Mouse (Mus musculus) hematopoietic stem cell, adult 5-6 weeks (primary cell): Measurements from ENCODE around the gene Glt6d1. TPM values are rescaled to one million over a fixed set of nuclear protein-coding genes. Genes with fewer than 3 reads are reported as not detected.

Experiments
- ATAC-seq, 2 experiments: fragments of 125-278 bp in 1 of 2; replicated peaks in 1 of 2; 2 replicates each; pipeline ENCODE4 v1.8.0; 2016 to 2017; ENCODE audit warnings: inconsistent platforms in 2 of 2, mild to moderate bottlenecking in 2 of 2, moderate number of reproducible peaks in 2 of 2, low read depth in 1 of 2, moderate TSS enrichment in 1 of 2; ENCODE audit not compliant: low FRiP score in 2 of 2, poor library complexity in 2 of 2, severe bottlenecking in 2 of 2, insufficient read depth in 1 of 2, low TSS enrichment in 1 of 2
- total RNA-seq: library from RNA; stranded (forward); fragments of 172-1452, 232-1000 nt; gene quantifications from 2 replicates; pipeline ENCODE4 v1.2.3, GENCODE M21; 2017

Gene Glt6d1
- total RNA-seq, 1 experiment from 2014 or later, result not detected

DNA sequence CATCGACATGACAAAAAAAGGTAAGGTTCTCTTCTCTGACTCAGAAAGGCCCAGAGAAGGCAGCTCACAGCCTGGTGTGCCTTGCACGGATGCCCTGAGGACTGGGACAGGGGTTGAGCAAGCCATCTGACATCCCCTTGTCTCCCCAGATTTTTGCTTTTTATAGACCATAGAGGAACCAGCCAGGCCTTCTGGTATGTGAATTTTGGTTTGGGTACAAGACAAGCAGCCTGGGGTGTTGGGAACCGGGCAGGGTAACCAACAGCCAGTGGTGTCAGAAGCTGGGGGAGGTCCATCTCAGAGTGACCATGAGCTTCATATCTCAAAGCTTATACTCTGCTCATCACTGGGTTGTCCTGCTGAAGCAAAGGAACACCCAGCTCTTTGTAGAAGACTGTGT lies 9.1 kb upstream of the Glt6d1 start:
- no peak for ATAC-seq

DNA sequence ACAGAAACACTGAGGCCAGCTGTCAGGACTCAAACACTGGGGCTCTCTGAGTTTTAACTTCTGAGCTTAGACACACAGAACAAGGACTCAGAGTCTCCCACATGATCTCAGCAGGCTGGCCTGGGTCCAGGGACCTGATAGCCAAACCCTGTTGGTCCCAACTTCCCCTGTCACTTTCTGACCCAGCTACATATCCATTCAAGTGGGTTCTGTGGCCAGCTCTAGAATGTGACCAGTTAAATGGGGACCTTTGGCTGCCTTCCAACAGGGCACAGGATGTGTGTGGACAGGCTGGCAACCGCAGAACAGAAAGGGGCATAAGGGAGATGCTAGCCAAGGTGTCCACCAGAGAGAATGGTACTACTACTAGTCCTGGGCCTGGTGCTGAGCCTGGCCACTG lies 7.2 kb upstream of the Glt6d1 start, which contains the start of gene Lcn9:
Gene Lcn9, plus strand, starts transcription at position 348 of the 400 bp plus-strand sequence.
- ATAC-seq, result peak in 1 of 2 experiments; percentile 36; a peak in 2 of 4 replicates

DNA sequence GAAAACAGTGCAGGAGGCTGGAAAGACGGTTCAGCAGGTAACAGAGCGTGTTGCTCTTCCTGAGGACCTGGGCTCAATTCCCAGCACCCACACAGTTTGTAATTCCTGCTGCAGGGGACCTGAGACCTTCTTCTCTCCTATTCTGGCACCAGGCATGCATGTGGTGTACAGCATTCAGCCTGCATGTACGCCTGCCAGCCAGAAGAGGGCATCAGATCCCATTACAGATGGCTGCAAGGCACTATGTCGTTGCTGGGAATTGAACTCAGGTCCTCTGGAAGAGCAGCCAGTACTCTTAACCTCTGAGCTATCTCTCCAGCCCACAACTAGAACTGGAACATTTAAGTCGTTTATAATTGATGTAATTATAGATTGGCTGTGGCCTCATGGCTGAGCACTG lies 2.3 kb downstream of the Glt6d1 start:
- ATAC-seq, result no peak

DNA sequence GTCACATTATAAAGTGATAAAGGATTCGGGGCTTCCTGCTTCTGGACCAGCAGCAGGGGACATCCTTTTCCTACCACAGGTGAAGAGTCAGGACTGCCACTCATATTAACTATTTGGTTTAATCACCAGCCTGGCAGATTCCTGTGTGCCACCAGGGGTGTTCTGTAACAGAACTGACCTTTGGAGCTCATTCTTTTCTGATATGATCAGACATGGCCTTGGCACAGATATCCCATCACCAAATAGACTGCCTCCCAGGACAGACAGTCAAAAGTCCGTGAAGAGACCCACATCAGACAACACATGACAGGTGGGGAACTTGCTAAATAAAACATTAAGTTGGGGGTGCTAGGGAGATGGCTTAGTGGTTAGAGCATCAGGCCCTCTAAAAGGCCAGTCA lies 3.9 kb downstream of the Glt6d1 start:
- ATAC-seq, result no peak

DNA sequence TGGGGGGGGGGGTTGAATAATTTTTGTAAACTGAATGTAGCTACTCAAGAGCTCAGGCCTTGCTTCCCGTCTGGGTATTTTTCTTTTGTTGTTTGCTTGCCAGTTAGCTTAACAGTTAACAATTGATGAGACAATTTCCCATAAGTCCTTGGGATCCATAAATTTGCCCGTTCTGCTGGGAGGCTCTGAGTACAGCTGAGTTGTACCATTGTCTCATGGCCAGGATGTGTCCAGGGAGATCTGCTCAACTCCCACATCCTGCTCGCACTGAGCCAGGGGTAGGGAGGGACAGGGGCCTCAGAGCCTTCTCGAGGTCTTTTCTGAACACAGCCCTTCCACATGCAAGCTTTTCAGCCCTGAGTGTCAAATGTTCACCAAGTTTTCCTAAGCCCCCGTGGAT lies 17.6 kb downstream of the Glt6d1 start:
- ATAC-seq, result no peak

DNA sequence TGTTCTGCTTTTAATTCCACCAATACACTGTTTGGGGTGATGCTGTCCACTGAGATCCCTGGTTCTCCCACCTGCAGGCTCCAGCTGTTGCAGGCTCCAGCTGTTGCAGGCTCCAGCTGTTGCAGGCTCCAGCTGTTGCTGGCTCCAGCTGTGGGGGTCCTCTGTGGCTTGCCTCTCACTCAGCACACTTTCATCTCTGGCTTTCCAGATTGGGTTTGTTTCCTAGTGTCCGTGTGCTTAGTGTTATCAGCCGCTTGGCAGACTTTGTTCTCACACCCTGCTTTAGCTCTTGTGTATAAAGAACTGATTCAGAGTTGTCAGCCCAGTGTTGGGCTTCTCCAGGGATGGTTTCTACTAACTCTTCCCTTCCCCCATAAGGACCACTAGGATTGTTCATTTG lies 18.0 kb downstream of the Glt6d1 start:
- ATAC-seq, result no peak

DNA sequence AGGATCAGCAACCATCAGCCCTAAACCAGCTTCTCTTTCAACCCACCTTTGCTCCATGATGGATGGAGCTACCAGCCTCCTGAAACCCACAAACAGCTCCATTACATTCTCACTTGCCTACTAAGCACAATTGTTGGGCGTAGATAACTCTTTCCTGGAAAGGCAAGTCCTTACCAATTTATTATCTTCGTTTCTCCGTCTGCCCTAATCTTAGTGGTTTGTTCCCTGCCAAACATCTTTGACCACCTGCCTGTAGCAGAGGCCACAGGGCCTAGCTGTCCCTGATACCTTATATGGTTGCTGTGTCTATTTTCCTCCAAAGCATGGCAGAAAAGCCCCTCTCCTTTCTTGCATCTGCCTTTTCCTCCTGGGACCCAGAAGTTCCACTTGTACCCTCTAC lies 26.6 kb downstream of the Glt6d1 start:
- no peak for ATAC-seq

DNA sequence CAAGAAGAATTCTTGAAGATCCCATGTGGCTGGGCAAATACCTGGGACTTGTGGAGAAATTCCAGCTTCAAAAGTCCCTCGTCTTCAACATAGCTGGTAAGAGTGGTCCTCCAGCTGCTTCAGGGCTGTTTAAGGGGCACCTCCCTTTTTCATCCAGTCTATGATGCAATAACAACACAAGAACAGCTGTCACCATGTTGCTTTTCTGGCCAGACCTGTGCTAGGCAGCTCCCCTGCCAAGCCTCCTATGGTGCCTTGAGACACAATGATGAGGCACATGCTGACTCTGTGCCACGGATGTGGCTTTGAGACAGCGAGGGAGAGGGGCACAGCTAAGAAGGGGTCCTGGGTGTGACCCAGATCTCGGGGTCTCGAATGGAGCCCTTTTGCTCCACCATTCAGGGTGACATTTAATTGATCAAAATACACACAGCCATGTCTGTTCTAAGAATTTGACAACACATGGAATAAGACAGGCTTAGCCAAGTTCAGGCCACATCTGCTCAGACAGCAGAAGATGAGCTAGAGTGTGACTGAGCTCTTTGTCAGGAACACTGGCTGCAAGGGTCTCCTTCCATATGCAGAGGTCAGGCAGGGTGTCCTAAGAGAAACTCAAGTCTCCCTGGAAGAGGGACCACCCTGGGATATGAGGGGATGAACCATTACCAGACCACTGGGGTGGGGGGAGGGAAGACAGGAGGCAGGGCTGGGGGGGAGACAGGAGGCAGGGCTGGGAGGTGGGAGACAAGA lies 29.9 kb downstream of the Glt6d1 start:
- ATAC-seq, result no peak

DNA sequence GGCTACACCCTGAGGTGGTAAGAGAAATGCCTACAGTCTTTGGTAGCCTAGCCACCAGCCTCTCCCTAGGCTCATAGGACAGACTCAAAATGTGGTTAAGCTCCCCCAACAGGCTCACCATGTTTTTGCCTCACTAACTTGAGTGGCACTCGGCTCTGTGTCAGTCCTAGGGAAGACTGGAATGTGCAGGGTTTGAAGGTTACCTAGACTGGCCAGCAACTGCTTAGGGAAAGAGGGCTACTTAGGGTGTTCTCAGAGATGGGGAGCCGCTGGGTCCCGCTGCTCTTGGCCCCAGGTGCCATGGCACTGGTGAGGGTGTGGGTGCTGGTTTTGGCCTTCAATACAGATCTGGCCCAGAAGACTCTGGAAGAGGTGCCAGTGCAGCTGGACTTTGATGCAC lies 33.7 kb downstream of the Glt6d1 start, which contains the start of gene Gm13539:
Gene Gm13539, plus strand, starts transcription at position 301 of the 400 bp plus-strand sequence.
- no peak for ATAC-seq

DNA sequence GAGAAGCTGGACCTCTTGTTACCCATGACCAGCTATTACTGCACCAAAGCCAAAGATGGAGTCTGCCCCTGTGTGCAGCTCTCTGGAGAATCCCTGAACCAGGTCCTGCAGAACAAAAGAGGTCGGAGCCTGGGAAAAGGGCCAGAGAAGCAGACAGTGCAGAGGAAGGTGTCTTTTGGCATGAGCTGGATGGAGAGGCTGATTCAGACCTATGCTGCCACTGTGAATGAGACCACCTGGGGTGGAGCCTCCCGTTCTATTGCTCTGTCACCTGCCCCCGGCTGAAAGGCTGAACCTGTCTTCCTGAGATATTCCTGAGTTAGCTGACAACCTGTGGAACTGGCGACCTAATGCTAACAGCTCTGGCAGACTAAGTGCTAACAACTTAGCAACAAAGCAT lies 34.7 kb downstream of the Glt6d1 start:
- ATAC-seq, result no peak

DNA sequence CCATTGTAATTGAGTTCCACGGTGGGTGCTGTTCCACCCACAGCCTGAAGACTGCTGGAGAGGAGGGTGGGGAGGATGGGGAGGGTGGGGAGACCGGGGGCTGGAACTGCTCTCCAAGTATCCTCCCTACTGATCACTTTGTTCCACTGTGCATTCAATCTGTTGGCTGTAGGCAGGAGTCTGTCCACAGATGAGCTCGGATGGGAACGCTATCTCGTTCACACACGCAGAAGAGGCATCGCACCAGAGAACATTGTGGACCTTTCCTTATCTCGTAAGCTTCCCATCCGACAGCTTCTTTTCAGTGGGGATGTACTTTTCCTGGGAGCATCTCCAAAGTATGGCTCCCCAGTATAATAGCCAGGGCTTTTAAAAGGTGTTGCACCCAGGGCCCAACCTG lies 36.6 kb downstream of the Glt6d1 start:
- ATAC-seq, result no peak

DNA sequence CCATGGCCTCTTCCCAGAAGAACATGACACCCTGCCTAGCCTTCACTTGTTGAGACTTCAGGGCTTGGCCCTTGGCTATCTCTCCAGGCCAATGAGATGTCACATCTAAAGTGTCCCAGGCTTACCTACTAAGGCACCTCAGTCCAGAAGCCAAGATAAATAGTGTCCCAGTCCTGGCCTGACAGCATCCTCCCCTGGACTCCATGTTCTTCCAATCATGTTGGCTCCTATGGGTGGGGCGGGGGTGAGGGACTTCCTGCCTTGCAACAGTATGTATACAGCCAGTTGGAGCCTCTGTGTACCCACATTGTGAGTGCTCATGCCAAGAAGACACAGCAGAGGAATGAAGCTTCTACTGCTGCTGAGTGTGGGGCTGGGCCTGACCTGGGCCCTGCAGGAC lies 38.9 kb downstream of the Glt6d1 start, which contains the start of gene Lcn11:
Gene Lcn11, plus strand, starts transcription at position 301 of the 400 bp plus-strand sequence.
- no peak for ATAC-seq

DNA sequence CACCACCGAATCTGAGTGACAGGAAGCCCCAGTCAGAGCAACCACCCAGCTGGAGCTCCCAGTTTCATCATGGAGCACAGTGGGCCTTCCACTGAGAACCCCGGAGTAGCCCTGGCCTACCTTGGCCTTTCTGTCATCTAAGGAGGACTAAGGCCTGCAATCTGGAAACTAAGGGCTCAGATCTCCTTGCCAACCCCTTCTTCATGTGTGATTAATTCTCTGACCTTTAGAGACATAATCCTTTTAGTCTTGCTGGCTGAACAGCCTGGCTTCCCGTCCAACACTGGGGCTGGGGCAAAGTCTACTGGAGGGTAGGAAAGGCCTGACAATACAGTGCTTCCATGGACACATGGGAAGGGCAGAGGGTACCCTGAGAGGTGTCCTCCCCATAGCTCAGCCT lies 39.7 kb downstream of the Glt6d1 start:
- ATAC-seq, result no peak

DNA sequence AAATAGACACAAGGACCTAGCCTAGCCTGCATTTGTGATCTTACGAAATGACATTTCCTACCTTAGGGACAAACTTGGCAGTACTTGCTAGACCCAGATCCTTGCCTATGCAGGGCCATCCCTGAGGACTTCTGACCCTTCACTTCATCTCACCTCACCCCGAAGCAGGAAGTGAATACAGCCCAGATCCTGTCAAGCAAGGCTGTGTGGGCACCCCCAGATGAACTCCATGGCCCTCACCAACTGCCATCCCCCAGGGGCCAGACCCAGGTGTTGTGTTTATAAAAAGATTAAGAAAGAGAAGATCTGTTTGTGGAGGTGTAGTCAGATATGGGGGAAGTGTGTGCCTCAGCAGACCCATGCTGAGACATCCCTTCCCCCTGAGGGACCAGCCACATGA lies 41.0 kb downstream of the Glt6d1 start:
- ATAC-seq, result no peak

DNA sequence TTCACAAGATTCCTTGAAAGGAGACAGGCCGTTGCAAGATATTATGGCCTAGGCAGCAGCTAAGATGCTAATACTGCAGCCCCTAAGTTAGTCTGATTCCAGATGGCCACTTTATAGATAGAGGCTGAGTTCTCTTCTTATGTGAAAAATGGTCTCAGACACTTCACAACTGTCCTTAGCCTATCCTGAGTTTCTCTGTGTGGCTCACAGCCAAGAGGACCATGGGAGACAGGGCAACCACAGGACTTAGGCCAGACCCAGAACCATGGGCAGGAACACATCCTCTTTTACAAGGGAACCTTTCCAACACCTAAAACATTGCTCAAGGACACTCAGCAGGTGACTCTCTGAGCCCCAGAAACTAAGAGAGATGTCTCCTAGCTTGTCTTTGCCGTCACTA lies 42.1 kb downstream of the Glt6d1 start:
- ATAC-seq, result no peak

DNA sequence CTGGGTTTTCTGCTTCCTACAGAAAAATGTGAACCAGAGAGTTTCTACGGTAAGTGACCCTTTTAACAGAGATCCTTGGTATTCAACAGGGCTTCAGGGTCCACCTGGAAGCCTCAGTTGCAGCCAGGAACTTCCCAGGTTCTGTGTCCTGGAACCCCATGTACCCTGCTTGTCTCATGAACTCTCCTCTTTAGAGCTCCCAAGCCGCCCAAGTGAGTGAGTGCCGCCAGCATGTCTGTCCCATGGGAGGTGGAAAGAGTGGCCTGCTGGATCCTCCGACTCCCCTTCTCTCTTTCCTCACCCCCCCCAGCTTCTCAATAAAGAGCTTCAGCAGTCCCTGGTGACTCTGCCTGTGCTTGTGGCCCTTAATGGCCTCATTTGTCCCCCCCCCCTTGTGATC lies 47.9 kb downstream of the Glt6d1 start:
- ATAC-seq, result no peak

DNA sequence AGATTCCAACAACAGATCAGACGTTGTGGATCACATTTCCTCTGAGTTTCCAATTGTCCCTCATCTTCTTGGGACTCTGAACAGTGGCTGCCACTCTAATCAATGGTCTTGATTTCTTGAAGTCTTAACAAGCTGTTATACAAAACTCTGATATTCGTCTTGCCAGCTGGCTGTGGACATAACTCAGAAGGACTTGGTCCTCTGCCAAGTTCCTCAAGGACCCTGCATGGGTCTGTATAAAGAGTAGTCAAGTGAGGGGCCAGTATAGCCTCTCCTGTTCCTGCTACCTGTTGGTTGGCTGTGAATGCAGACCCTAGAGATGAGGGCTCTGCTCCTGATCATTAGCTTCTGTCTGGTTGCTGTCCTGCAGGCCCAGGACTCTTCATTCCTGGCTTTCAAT lies 50.4 kb downstream of the Glt6d1 start, which contains the start of gene Lcn3:
Gene Lcn3, plus strand, starts transcription at position 301 of the 400 bp plus-strand sequence.
- ATAC-seq, result no peak

DNA sequence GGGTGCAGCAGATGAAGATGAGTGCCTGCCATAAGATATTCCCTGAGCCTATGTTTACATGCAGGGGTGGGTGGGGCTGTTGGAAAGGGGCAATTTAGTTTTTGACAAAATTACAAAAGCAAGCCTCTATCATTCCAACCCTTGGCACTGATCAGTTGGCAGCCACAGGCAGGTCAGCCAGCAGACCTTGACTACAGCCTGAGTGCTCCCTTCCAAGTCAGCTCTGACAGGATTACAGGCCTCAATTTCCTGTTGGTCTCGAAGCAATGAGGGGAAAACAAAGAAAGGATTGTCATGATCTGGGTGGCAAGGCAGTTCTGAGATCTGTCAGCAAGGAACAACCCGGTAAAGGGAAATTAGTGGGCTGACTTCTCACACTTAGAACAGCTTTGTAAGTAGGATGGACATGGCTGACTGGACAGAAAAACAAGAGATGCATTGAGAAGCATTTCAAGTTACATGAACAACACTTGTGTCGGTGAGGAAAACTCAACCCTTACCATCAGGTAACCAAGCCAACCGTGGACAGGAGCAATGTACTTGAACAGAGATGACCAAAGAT lies 57.5 kb downstream of the Glt6d1 start:
- ATAC-seq, result no peak

DNA sequence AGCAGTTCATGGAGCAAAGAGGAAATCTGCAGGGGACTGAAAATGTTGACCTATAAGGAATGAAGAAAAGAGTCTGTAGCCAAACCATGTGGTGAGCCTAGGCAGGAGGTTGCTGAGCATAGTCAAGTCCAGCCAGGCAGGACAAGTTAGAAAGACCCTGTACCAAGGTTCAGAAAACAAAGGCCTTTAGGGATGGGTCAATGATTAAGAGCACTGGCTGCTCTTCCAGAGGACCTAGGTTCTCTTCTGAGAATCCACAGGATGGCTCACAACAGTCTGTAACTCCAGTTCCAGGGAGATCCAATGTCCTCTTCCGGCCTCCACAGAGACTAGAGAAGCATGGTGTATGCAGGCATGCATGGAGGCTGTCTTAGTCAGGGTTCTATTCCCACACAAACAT lies 61.4 kb downstream of the Glt6d1 start:
- ATAC-seq, result no peak
